Mouse (Mus musculus) megakaryocyte-erythroid progenitor cell, adult 5-6 weeks (primary cell): ENCODE data around the gene Optn. TPM values are rescaled to one million over a fixed set of nuclear protein-coding genes. Genes with fewer than 3 reads are reported as not detected.
A peak's percentile ranks its signal among the peaks of the same experiment; 100 is the strongest.
"Not testable (repeated sequence)": the region's sequence is repeated elsewhere in the genome, so short reads cannot be mapped to it uniquely, and the experiment has no call there.

ENCODE experiments used
- ATAC-seq: replicated peaks from 2 replicates; pipeline ENCODE4 v1.8.0; 2016; ENCODE audit warnings: mild to moderate bottlenecking, inconsistent platforms; ENCODE audit not compliant: severe bottlenecking, poor library complexity, low FRiP score, low TSS enrichment
- total RNA-seq, 2 experiments: library from RNA; stranded (forward) in 1 of 2; stranded (reverse) in 1 of 2; fragments of 200-1000, 215-1000 nt in 1 of 2; fragments of >200 nt in 1 of 2; fragmentation: Nextera tagmentation in 1 of 2; gene quantifications; 2 replicates each; pipeline ENCODE4 v1.2.3; 2014 to 2017

Gene Optn
- total RNA-seq (2014; fragmentation: Nextera tagmentation): 89.0 and 116 TPM in 2 replicates
- total RNA-seq (2017): 193 and 249 TPM in 2 replicates

GRCm38 (mm10) chr2:5063299-5064205, at the start of gene Optn:
Optn (minus strand) TSS chr2:5064051.
- peak; percentile 74 for ATAC-seq

DNA sequence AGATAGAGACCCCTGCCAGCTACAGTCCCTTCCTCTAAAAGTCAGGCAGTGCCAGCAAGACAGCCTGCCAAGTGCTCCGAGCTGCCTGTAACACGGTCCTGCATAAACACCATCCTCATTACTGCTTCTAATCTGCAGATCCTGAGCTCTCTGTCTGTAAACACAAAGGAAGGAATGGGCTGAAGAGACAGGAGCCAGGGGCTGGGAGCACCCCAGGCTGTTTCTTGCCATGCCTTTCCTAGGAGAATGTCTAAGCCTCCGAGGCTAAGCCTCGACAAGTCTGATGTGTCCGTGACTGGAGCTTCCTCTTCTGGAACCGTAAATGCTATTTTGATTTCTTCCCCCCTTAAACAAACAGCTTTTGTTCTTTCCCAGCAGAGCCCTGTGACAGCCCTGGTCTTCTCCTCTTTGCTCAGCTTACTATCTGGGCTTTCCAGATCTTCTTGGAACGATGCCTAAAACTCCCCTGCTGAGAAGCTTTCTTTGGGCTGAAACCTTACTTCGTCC, 49.0 kb upstream of the Optn start:
- ATAC-seq: no peak

GRCm38 (mm10) chr2:5102891-5103290, 39.0 kb upstream of the Optn start:
- no peak for ATAC-seq

- ATAC-seq: no peak
These were observed 37.9 kb upstream of the Optn start for GRCm38 (mm10) chr2:5101743-5102245.

GRCm38 (mm10) chr2:5099176-5099575, 35.3 kb upstream of the Optn start:
- ATAC-seq: no peak

GRCm38 (mm10) chr2:5097786-5098445, 34.1 kb upstream of the Optn start:
- ATAC-seq: 0 out of 2 replicates have a peak, but pooled peaks have one; percentile 44

DNA sequence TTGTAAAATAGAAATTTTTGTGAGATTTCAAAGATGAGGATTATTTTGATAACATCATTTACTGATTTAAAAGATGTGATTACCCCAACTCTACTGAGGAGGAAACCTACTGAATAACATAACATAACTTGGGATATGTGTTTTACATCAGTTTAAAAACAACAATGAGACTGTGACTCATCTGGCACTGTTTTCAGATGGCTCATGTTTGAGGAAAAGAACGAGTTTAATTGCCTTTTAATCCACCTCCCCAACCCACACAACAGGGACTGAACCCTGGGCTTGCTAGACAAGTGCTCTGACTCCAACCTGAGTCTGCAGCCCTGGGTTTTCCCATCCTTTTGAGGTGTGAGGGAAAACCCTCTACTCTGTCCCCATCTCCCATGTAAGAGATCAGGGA, 31.5 kb upstream of the Optn start:
- no peak for ATAC-seq

DNA sequence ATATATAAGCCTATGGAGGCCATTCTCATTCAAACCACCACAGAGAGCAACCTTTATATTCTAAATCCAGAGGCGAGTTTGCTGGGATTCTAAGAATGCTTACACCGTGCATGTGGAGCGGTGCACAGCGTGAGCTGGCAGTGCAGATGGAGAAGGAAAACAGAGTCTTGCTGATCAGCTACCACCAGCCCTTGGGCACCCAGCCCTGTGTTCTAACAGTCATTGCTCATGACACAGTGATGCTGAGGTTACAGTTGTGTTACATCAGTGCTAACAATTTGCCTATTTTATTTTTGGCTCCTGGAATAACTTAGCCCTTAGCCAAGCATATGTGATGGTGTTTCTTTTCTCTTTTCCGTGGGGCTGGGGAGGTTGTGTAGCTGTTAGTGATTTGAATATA, 31.0 kb upstream of the Optn start:
- ATAC-seq: no peak

- ATAC-seq: peak; percentile 73; the same call in 1 of the 2 replicates
These were observed 26.5 kb upstream of the Optn start for GRCm38 (mm10) chr2:5090385-5090784.

- no peak for ATAC-seq
These were observed 23.8 kb upstream of the Optn start for GRCm38 (mm10) chr2:5087667-5088066.

- ATAC-seq: no peak
These were observed 19.9 kb upstream of the Optn start for GRCm38 (mm10) chr2:5083739-5084138.

- ATAC-seq: peak; percentile 78
These were observed 16.4 kb upstream of the Optn start for GRCm38 (mm10) chr2:5080053-5080787.

DNA sequence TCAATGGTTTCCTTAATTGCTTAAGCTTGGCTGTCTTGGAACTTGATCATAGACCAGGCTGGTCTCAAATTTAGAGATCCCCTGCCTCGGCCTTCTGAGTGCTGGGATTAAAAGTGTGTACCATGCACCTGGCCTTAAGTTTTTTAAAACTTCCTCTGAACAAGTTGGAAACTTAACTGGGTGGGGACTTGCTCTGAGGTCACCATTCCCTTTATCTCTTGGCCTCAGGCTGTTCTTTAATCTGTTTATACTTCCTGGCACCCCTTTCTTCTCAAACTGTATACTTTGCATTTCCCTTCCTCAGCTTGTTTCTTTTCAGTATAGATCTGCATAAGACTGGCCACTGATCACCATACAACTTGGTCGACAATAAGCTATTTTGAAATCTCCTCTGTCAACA, 14.1 kb upstream of the Optn start:
- ATAC-seq: peak; percentile 94

DNA sequence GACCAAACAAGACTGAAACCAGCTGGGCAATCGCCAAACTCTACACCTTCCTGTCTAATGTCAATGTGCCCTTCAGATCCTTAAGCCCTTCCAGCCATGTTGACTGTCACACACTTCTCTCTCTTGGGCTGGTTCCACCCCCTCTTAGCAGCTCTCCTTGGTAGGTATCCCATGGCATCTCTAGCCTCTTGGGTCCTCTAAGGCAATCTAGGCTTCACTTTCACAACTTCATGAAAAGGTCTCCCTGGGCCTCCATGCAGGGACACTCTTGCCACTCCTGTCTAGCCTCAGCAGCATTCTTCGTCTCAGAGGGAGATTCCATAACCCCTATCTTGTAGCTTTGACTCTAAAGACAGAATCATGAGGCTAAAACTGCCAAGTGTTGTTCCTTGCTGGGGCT, 13.6 kb upstream of the Optn start:
- peak; percentile 40 for ATAC-seq

- no peak for ATAC-seq
These were observed 12.0 kb upstream of the Optn start for GRCm38 (mm10) chr2:5075856-5076255.

- no peak for ATAC-seq
These were observed 11.6 kb upstream of the Optn start for GRCm38 (mm10) chr2:5075432-5075831.

DNA sequence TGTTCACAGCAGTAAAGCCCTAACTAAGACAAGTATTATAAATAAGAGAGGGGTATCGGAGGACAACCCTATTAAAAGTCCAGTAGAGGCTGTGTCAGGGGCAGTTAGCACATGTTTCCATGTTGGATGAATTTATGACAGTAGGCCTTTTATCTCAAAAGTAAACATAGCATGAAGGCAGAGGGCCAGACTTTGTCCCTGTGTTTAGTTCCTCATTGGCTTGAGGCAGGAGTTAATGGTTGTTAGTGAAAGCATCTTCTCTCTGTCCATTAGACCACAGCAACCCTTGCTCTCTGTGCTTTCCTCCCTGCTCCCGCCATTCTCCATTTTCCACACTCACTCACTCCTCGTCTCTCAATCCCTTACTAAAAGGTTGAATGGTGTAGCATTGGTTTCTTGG, 9.9 kb upstream of the Optn start:
- no peak for ATAC-seq

- no peak for ATAC-seq
These were observed 4.1 kb upstream of the Optn start for GRCm38 (mm10) chr2:5067951-5068350.

- ATAC-seq: not testable (repeated sequence)
These were observed 3.4 kb upstream of the Optn start for GRCm38 (mm10) chr2:5067254-5067653.

GRCm38 (mm10) chr2:5064247-5064646, 396 bp upstream of the Optn start:
- peak; percentile 36 for ATAC-seq
